Mouse (Mus musculus): ENCODE measurements at regions not wholly inside any gene's neighbourhood (a gene's known extent, or its start where the extent isn't known, plus 50 kb on each side); places are given as distances from the start of the nearest gene placed in this dataset.

DNA sequence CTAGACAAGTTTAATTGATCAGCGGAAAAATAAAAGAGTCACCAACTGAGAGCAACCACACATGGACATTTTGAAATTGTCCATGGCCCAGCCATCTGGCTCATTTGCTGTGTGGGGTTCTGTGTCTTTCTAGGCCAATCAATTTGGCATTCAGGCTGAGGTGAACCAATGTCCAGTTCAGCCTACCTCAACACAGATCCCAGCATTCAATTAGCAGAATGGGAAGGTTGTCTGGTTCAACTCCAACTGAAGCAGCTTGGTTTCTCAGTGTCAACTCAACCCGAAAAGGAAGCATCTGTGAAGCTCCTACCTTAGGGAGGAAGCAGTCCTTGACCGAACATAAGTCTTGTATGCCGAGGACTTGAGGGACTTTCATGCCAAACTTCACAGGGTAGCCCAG, 1067.0 kb downstream of the Ttll7 start:
- TF ChIP-seq POLR2A (IDR thresholded peaks at IDR 0.05; ENCODE audit: borderline replicate concordance, low read depth, low read length) (no peak), CTCF (IDR thresholded peaks at IDR 0.05; ENCODE audit: low read depth, low read length) (no peak)
